Mouse (Mus musculus): ENCODE data around the gene Sh2d5. TPM values are rescaled to one million over a fixed set of nuclear protein-coding genes. Genes with fewer than 3 reads are reported as not detected.
A peak's percentile ranks its signal among the peaks of the same experiment; 100 is the strongest.

The Sh2d5 gene
- polyA plus RNA-seq, 1 experiment from 2014 or later = 0.40 TPM

GRCm38 (mm10) chr4:138257116-138257687 is 7.0 kb downstream of the Sh2d5 start:
- TF ChIP-seq EP300 (IDR thresholded peaks at IDR 0.05; ENCODE audit: low read depth) (no peak), CTCF (IDR thresholded peaks at IDR 0.05; ENCODE audit: low read depth) (no peak)
- peaks cover 5% of the 10 kb centered on the region; the same call in 1 of the 2 replicates for H3K27me3 ChIP-seq (ENCODE audit: insufficient read depth, low read length)
- no peak overlapping the region for H3K4me3 ChIP-seq (ENCODE audit: low read depth, low read length)
- ATAC-seq = peak; percentile 18; the same call in 1 of the 2 replicates
- WGBS (ENCODE audit: insufficient replicate concordance) = 33% methylated on average over 22 of the region's 22 CpGs
- no peaks in the 10 kb centered on the region for H3K36me3 ChIP-seq (replicated peaks; ENCODE audit: insufficient read depth, low read length)
- H3K9me3 ChIP-seq (ENCODE audit: low read length) = no peaks in the 10 kb centered on the region
- H3K4me2 ChIP-seq (ENCODE audit: low read depth, low read length) = peak overlapping the region; percentile 9; the same call in 1 of the 2 replicates
- DNase-seq = peak; percentile 35
- peaks cover 10% of the 10 kb centered on the region; the same call in 1 of the 2 replicates for H3K4me1 ChIP-seq (ENCODE audit: insufficient read depth)
- no peak overlapping the region for H3K9ac ChIP-seq (replicated peaks)
- H3K27ac ChIP-seq (ENCODE audit: low read depth) = 0 out of 2 replicates have a peak overlapping the region, but pooled peaks have one; percentile 22

GRCm38 (mm10) chr4:138258663-138259062 is 8.5 kb downstream of the Sh2d5 start:
- no peak overlapping the region for H3K4me2 ChIP-seq (ENCODE audit: low read depth, low read length)
- no peaks in the 10 kb centered on the region for H3K36me3 ChIP-seq (replicated peaks; ENCODE audit: insufficient read depth, low read length)
- H3K4me1 ChIP-seq (ENCODE audit: insufficient read depth) = peaks cover 12% of the 10 kb centered on the region
- DNase-seq (no peak), ATAC-seq (no peak)
- H3K4me3 ChIP-seq (ENCODE audit: low read depth, low read length) = no peak overlapping the region
- TF ChIP-seq EP300 (IDR thresholded peaks at IDR 0.05; ENCODE audit: low read depth) (no peak), CTCF (IDR thresholded peaks at IDR 0.05; ENCODE audit: low read depth) (no peak)
- H3K9ac ChIP-seq (replicated peaks) = no peak overlapping the region
- 57% methylated on average over 7 of the region's 7 CpGs for WGBS (ENCODE audit: insufficient replicate concordance)
- H3K9me3 ChIP-seq (ENCODE audit: low read length) = no peaks in the 10 kb centered on the region
- no peak overlapping the region for H3K27ac ChIP-seq (ENCODE audit: low read depth)
- 0 out of 2 replicates have a peak, but pooled peaks cover 2% of the 10 kb centered on the region for H3K27me3 ChIP-seq (ENCODE audit: insufficient read depth, low read length)

GRCm38 (mm10) chr4:138259482-138259881 is 9.3 kb downstream of the Sh2d5 start:
- Histone ChIP-seq H3K9ac (replicated peaks) (no peak overlapping the region), H3K4me2 (ENCODE audit: low read depth, low read length) (no peak overlapping the region), H3K27ac (ENCODE audit: low read depth) (no peak overlapping the region), H3K9me3 (ENCODE audit: low read length) (no peaks in the 10 kb centered on the region), H3K4me1 (ENCODE audit: insufficient read depth) (peaks cover 12% of the 10 kb centered on the region), H3K36me3 (replicated peaks; ENCODE audit: insufficient read depth, low read length) (no peaks in the 10 kb centered on the region), H3K27me3 (ENCODE audit: insufficient read depth, low read length) (0 out of 2 replicates have a peak, but pooled peaks cover 2% of the 10 kb centered on the region), H3K4me3 (ENCODE audit: low read depth, low read length) (no peak overlapping the region)
- ATAC-seq = no peak
- TF ChIP-seq CTCF (IDR thresholded peaks at IDR 0.05; ENCODE audit: low read depth) (no peak), EP300 (IDR thresholded peaks at IDR 0.05; ENCODE audit: low read depth) (no peak)
- peak; percentile 36 for DNase-seq
- 40% methylated on average over 5 of the region's 5 CpGs for WGBS (ENCODE audit: insufficient replicate concordance)

- 0 out of 2 replicates have a peak, but pooled peaks cover 2% of the 10 kb centered on the region for H3K27me3 ChIP-seq (ENCODE audit: insufficient read depth, low read length)
- H3K27ac ChIP-seq (ENCODE audit: low read depth) = no peak overlapping the region
- DNase-seq (peak; percentile 90), ATAC-seq (peak; percentile 92)
- no peaks in the 10 kb centered on the region for H3K36me3 ChIP-seq (replicated peaks; ENCODE audit: insufficient read depth, low read length)
- peak overlapping the region; percentile 62 for H3K9ac ChIP-seq (replicated peaks)
- WGBS (ENCODE audit: insufficient replicate concordance) = under 1% methylated on average over 60 of the region's 78 CpGs
- 0 out of 2 replicates have a peak, but pooled peaks cover 2% of the 10 kb centered on the region for H3K9me3 ChIP-seq (ENCODE audit: low read length)
- H3K4me3 ChIP-seq (ENCODE audit: low read depth, low read length) = peak overlapping the region; percentile 73
- H3K4me2 ChIP-seq (ENCODE audit: low read depth, low read length) = peak overlapping the region; percentile 98
- peaks cover 12% of the 10 kb centered on the region for H3K4me1 ChIP-seq (ENCODE audit: insufficient read depth)
- TF ChIP-seq CTCF (IDR thresholded peaks at IDR 0.05; ENCODE audit: low read depth) = peak; percentile 47
- no peak for TF ChIP-seq EP300 (IDR thresholded peaks at IDR 0.05; ENCODE audit: low read depth)
Observed at GRCm38 (mm10) chr4:138261843-138262681, 11.9 kb downstream of the Sh2d5 start.

GRCm38 (mm10) chr4:138267869-138268268 is 17.7 kb downstream of the Sh2d5 start:
- no peak for TF ChIP-seq CTCF (IDR thresholded peaks at IDR 0.05; ENCODE audit: low read depth)
- TF ChIP-seq EP300 (IDR thresholded peaks at IDR 0.05; ENCODE audit: low read depth) = no peak
- H3K9me3 ChIP-seq (ENCODE audit: low read length) = 0 out of 2 replicates have a peak, but pooled peaks cover 2% of the 10 kb centered on the region
- H3K9ac ChIP-seq (replicated peaks) = no peak overlapping the region
- no peak overlapping the region for H3K27ac ChIP-seq (ENCODE audit: low read depth)
- H3K27me3 ChIP-seq (ENCODE audit: insufficient read depth, low read length) = no peaks in the 10 kb centered on the region
- H3K4me3 ChIP-seq (ENCODE audit: low read depth, low read length) = no peak overlapping the region
- DNase-seq (no peak), ATAC-seq (no peak)
- H3K36me3 ChIP-seq (replicated peaks; ENCODE audit: insufficient read depth, low read length) = no peaks in the 10 kb centered on the region
- H3K4me1 ChIP-seq (ENCODE audit: insufficient read depth) = peaks cover 1% of the 10 kb centered on the region; the same call in 1 of the 2 replicates
- H3K4me2 ChIP-seq (ENCODE audit: low read depth, low read length) = no peak overlapping the region
- WGBS (ENCODE audit: insufficient replicate concordance) = 73% methylated on average over 10 of the region's 10 CpGs

Data from liver, postnatal 0 days (tissue).